In genomic region chr5:140829911-140830294, GRCm38 (mm10) we compare ENCODE assay signal across 8 mouse cellular contexts. TPM values are rescaled to one million over a fixed set of nuclear protein-coding genes. Genes with fewer than 3 reads are reported as not detected.
DNase-seq lines count a peak whose midpoint lies in the region; ATAC-seq lines count a peak whose summit lies in the region.

No protein-coding gene starts in this region.

- H3K9me3 ChIP-seq in heart, embryonic 15.5 days (replicated peaks), result no peaks in the 10 kb centered on the region

- no peaks in the 10 kb centered on the region for H3K27me3 ChIP-seq in heart, embryonic 15.5 days

- no peak for ATAC-seq in heart, embryonic 15.5 days (replicated peaks; ENCODE audit: insufficient number of reproducible peaks, insufficient read depth, low FRiP score, low read depth)

- peak overlapping the region; percentile 86 for H3K27ac ChIP-seq in heart, embryonic 15.5 days

- no peaks in the 10 kb centered on the region for H3K36me3 ChIP-seq in heart, embryonic 15.5 days

- H3K4me2 ChIP-seq in heart, embryonic 15.5 days, result peak overlapping the region; percentile 88

- under 1% methylated on average over 56 of the region's 58 CpGs for WGBS in heart, embryonic 15.5 days

- peaks cover 39% of the 10 kb centered on the region for H3K4me1 ChIP-seq in heart, embryonic 15.5 days (replicated peaks)

- peak; percentile 43 to 46 for DNase-seq in spleen, adult 18-20 months
- DNase-seq in spleen, adult 12 weeks (ENCODE audit: low spot score), result no peak
- peak; percentile 67 to 73 for DNase-seq in cerebellum, postnatal 14 days
- DNase-seq in kidney, postnatal 36 days, result peak; percentile 62 to 81
- peak; percentile 76 for DNase-seq in lung, postnatal 36 days
- DNase-seq in spleen, postnatal 4 days (ENCODE audit: low spot score in 2 of 2), result peak; percentile 40 to 80
- DNase-seq in embryo, embryonic 10.5 days (ENCODE audit: low spot score), result no peak

- peak overlapping the region; percentile 92 for H3K4me3 ChIP-seq in heart, embryonic 15.5 days

- H3K9ac ChIP-seq in heart, embryonic 15.5 days, result peak overlapping the region; percentile 90

RNA-seq across cellular contexts. Expression of gene Gna12, which starts 0.3 kb away (rescaled TPM):
- 37.9 and 53.4 TPM in 2 replicates for polyA plus RNA-seq in heart, embryonic 15.5 days (2015; fragmentation: Nextera tagmentation; extraction: Ambion mirVana)

Comparison
In these comparisons a context has a peak if more than half of its experiments do, and no peak if none do; other contexts are left out.
1. DNase-seq: peak in spleen, adult 18-20 months (2 of 2), cerebellum, postnatal 14 days (2 of 2), kidney, postnatal 36 days (2 of 2), lung, postnatal 36 days (single experiment) and spleen, postnatal 4 days (2 of 2); none in spleen, adult 12 weeks (single experiment) and embryo, embryonic 10.5 days (single experiment).